30 mouse cellular contexts compared by ENCODE assay signal in genomic region chr9:62212615-62213014, GRCm38 (mm10).
DNase-seq lines count a peak whose midpoint lies in the region; ATAC-seq and TF ChIP-seq lines count a peak whose summit lies in the region.
"Had no signal": no experiment of that assay in that cellular context is flagged by ENCODE, and none has a peak within 500 bp of the region (broad histone marks: within the 10 kb centered on the region; RNA-seq: fewer than 3 reads in every experiment).

No protein-coding gene starts in this region.

- no peaks in the 10 kb centered on the region for H3K9me3 ChIP-seq in heart, embryonic 10.5 days
- H3K9me3 ChIP-seq in hindbrain, postnatal 0 days (ENCODE audit: low read length) = no peaks in the 10 kb centered on the region
- no peaks in the 10 kb centered on the region for H3K9me3 ChIP-seq in hindbrain, embryonic 12.5 days (replicated peaks)
- H3K9me3 ChIP-seq in neural tube, embryonic 13.5 days = no peaks in the 10 kb centered on the region
- H3K9me3 ChIP-seq: embryonic facial prominence, embryonic 10.5 days; embryonic facial prominence, embryonic 15.5 days; forebrain, embryonic 12.5 days; limb, embryonic 10.5 days; limb, embryonic 15.5 days; liver, embryonic 13.5 days had no signal

- no peak overlapping the region for H3K27ac ChIP-seq in heart, embryonic 10.5 days
- H3K27ac ChIP-seq in hindbrain, postnatal 0 days = peak overlapping the region; percentile 5; the same call in 1 of the 2 replicates
- no peak overlapping the region for H3K27ac ChIP-seq in hindbrain, embryonic 12.5 days
- peak overlapping the region; percentile 7; the same call in 1 of the 2 replicates for H3K27ac ChIP-seq in neural tube, embryonic 13.5 days (replicated peaks)
- H3K27ac ChIP-seq: embryonic facial prominence, embryonic 10.5 days; embryonic facial prominence, embryonic 15.5 days; forebrain, embryonic 12.5 days; kidney, postnatal 0 days; limb, embryonic 10.5 days; limb, embryonic 15.5 days; liver, embryonic 13.5 days; stomach, postnatal 0 days had no signal

- H3K9ac ChIP-seq in hindbrain, postnatal 0 days (replicated peaks; ENCODE audit: low read length) = no peak overlapping the region
- H3K9ac ChIP-seq in hindbrain, embryonic 12.5 days = no peak overlapping the region
- no peak overlapping the region for H3K9ac ChIP-seq in neural tube, embryonic 13.5 days
- H3K9ac ChIP-seq: embryonic facial prominence, embryonic 15.5 days; forebrain, embryonic 12.5 days; forebrain, postnatal 0 days; limb, embryonic 15.5 days; liver, embryonic 13.5 days had no signal

- H3K4me3 ChIP-seq in heart, embryonic 10.5 days = no peak overlapping the region
- H3K4me3 ChIP-seq in hindbrain, postnatal 0 days (ENCODE audit: low read length) = no peak overlapping the region
- H3K4me3 ChIP-seq in hindbrain, embryonic 12.5 days = no peak overlapping the region
- no peak overlapping the region for H3K4me3 ChIP-seq in neural tube, embryonic 13.5 days
- H3K4me3 ChIP-seq: embryonic facial prominence, embryonic 10.5 days; embryonic facial prominence, embryonic 15.5 days; forebrain, embryonic 12.5 days; limb, embryonic 10.5 days; limb, embryonic 15.5 days; liver, embryonic 13.5 days; megakaryocyte, embryonic 14.5 days had no signal

- H3K4me2 ChIP-seq in hindbrain, postnatal 0 days (ENCODE audit: low read depth, low read length) = no peak overlapping the region
- H3K4me2 ChIP-seq in hindbrain, embryonic 12.5 days (replicated peaks) = no peak overlapping the region
- H3K4me2 ChIP-seq in neural tube, embryonic 13.5 days = no peak overlapping the region
- H3K4me2 ChIP-seq: embryonic facial prominence, embryonic 15.5 days; forebrain, embryonic 12.5 days; limb, embryonic 15.5 days; liver, embryonic 13.5 days had no signal

- intact Hi-C loops in heart, postnatal 36 days (cut with DNase I) = no loop called here

- H3K36me3 ChIP-seq in heart, embryonic 10.5 days = no peaks in the 10 kb centered on the region
- H3K36me3 ChIP-seq in hindbrain, postnatal 0 days (ENCODE audit: insufficient read depth, low read length) = no peaks in the 10 kb centered on the region
- H3K36me3 ChIP-seq in hindbrain, embryonic 12.5 days = no peaks in the 10 kb centered on the region
- no peaks in the 10 kb centered on the region for H3K36me3 ChIP-seq in neural tube, embryonic 13.5 days
- H3K36me3 ChIP-seq: embryonic facial prominence, embryonic 10.5 days; embryonic facial prominence, embryonic 15.5 days; forebrain, embryonic 12.5 days; limb, embryonic 10.5 days; limb, embryonic 15.5 days; liver, embryonic 13.5 days had no signal

- no peak for TF ChIP-seq CTCF in hindbrain, postnatal 0 days (IDR thresholded peaks at IDR 0.05; ENCODE audit: low read depth)

- WGBS in heart, embryonic 10.5 days = 60% methylated on average over 6 of the region's 6 CpGs
- WGBS in hindbrain, postnatal 0 days = 42% methylated on average over 6 of the region's 6 CpGs
- 60% methylated on average over 6 of the region's 6 CpGs for WGBS in hindbrain, embryonic 12.5 days
- WGBS in neural tube, embryonic 13.5 days = 35% methylated on average over 6 of the region's 6 CpGs

- H3K27me3 ChIP-seq in heart, embryonic 10.5 days (ENCODE audit: insufficient read depth, poor library complexity, severe bottlenecking) = no peaks in the 10 kb centered on the region
- H3K27me3 ChIP-seq in hindbrain, postnatal 0 days (ENCODE audit: insufficient read depth, low read length) = no peaks in the 10 kb centered on the region
- no peaks in the 10 kb centered on the region for H3K27me3 ChIP-seq in hindbrain, embryonic 12.5 days
- no peaks in the 10 kb centered on the region for H3K27me3 ChIP-seq in neural tube, embryonic 13.5 days
- H3K27me3 ChIP-seq: embryonic facial prominence, embryonic 15.5 days; forebrain, embryonic 12.5 days; limb, embryonic 15.5 days; liver, embryonic 13.5 days had no signal

- no peak for ATAC-seq in hindbrain, postnatal 0 days
- ATAC-seq in hindbrain, embryonic 12.5 days (ENCODE audit: low FRiP score) = no peak
- no peak for ATAC-seq in neural tube, embryonic 13.5 days (ENCODE audit: low read depth)
- ATAC-seq: intestine, embryonic 16.5 days; lung, postnatal 0 days had no signal

- H3K4me1 ChIP-seq in heart, embryonic 10.5 days = peaks cover 3% of the 10 kb centered on the region; the same call in 1 of the 2 replicates
- 0 out of 2 replicates have a peak, but pooled peaks cover 4% of the 10 kb centered on the region for H3K4me1 ChIP-seq in hindbrain, postnatal 0 days (ENCODE audit: insufficient read depth, low read length)
- H3K4me1 ChIP-seq in hindbrain, embryonic 12.5 days = peaks cover 12% of the 10 kb centered on the region; the same call in 1 of the 2 replicates
- peaks cover 22% of the 10 kb centered on the region for H3K4me1 ChIP-seq in neural tube, embryonic 13.5 days (replicated peaks)
- H3K4me1 ChIP-seq: embryonic facial prominence, embryonic 15.5 days; forebrain, embryonic 12.5 days; limb, embryonic 15.5 days; liver, embryonic 13.5 days; megakaryocyte, embryonic 14.5 days had no signal

- peak; percentile 33 for DNase-seq in heart, embryonic 10.5 days (ENCODE audit: low spot score)
- no peak for DNase-seq in heart, postnatal 36 days
- DNase-seq in hindbrain, postnatal 0 days (ENCODE audit: low spot score) = peak; percentile 48
- no peak for DNase-seq in neural tube, embryonic 10.5 days (ENCODE audit: extremely low spot score, low spot score)
- DNase-seq in thymus, postnatal 10 days (ENCODE audit: low spot score in 2 of 2) = no peak
- DNase-seq: adrenal gland, postnatal 25 days; B cell, adult 2 months; cerebellum, adult 8-10 months; cerebellum, postnatal 25 days; forebrain, postnatal 0 days; gastrocnemius, postnatal 36 days; kidney, adult 8-10 months; kidney, postnatal 4 days; liver, embryonic 13.5 days; lung, adult 18-20 months; right cerebral cortex, postnatal 4 days; thymus, adult 2 months; thymus, postnatal 4 days had no signal

Comparison
In these comparisons a context has a peak if more than half of its experiments do, and no peak if none do; other contexts are left out.
1. DNase-seq: peak in heart, embryonic 10.5 days (single experiment) and hindbrain, postnatal 0 days (single experiment); none in heart, postnatal 36 days (0 of 2), neural tube, embryonic 10.5 days (single experiment) and thymus, postnatal 10 days (0 of 2).
2. H3K27ac ChIP-seq: peak in hindbrain, postnatal 0 days (single experiment) and neural tube, embryonic 13.5 days (single experiment); none in heart, embryonic 10.5 days (single experiment) and hindbrain, embryonic 12.5 days (single experiment).